Mouse (Mus musculus) neural tube, embryonic 15.5 days (tissue): ENCODE measurements around the gene Iqcj. TPM values are rescaled to one million over a fixed set of nuclear protein-coding genes. Genes with fewer than 3 reads are reported as not detected.
A peak's percentile ranks its signal among the peaks of the same experiment; 100 is the strongest.
"Not testable (repeated sequence)": the region's sequence is repeated elsewhere in the genome, so short reads cannot be mapped to it uniquely, and the experiment has no call there.

Source experiments
- ATAC-seq: fragments of 200-750 bp; cut with Nextera tagmentation; 2 replicates; pipeline ENCODE4 v1.8.0; 2017; ENCODE audit warnings: mild to moderate bottlenecking, moderate TSS enrichment, moderate library complexity; ENCODE audit not compliant: low FRiP score
- H3K27ac ChIP-seq: fragments of 300-500 bp; sonication (generic); replicated peaks from 2 replicates; pipeline ENCODE4 v1.5.1; 2015; ENCODE audit warnings: mild to moderate bottlenecking, inconsistent platforms
- H3K27me3 ChIP-seq: fragments of 300-500 bp; sonication (generic); replicated peaks from 2 replicates; pipeline ENCODE4 v1.6.1; 2015; ENCODE audit warnings: inconsistent platforms
- H3K36me3 ChIP-seq: fragments of 300-500 bp; sonication (generic); 2 replicates; pipeline ENCODE4 v1.6.1; 2015; ENCODE audit warnings: inconsistent platforms
- H3K4me1 ChIP-seq: fragments of 300-500 bp; sonication (generic); 2 replicates; pipeline ENCODE4 v1.6.1; 2015; ENCODE audit warnings: inconsistent platforms
- H3K4me2 ChIP-seq: fragments of 300-500 bp; sonication (generic); 2 replicates; pipeline ENCODE4 v1.6.1; 2015; ENCODE audit warnings: inconsistent platforms, mild to moderate bottlenecking, moderate library complexity
- H3K4me3 ChIP-seq: fragments of 300-500 bp; sonication (generic); replicated peaks from 2 replicates; pipeline ENCODE4 v1.5.1; 2015; ENCODE audit warnings: mild to moderate bottlenecking, inconsistent platforms
- H3K9ac ChIP-seq: fragments of 300-500 bp; sonication (generic); replicated peaks from 2 replicates; pipeline ENCODE4 v1.6.1; 2015; ENCODE audit warnings: mild to moderate bottlenecking, inconsistent platforms
- H3K9me3 ChIP-seq: fragments of 300-500 bp; sonication (generic); replicated peaks from 2 replicates; pipeline ENCODE4 v1.6.1; 2016; ENCODE audit warnings: inconsistent platforms
- WGBS: fragments of 180-500 bp; shearing (Covaris S2); methylation state at CpG from one replicate; pipeline ENCODE4 v1.1.7; 2015; ENCODE audit warnings: mixed read lengths; 5-methylcytosine and 5-hydroxymethylcytosine counted together
- polyA plus RNA-seq: library from polyadenylated mRNA; unstranded; fragments of >200 nt; fragmentation: Nextera tagmentation; extraction: Ambion mirVana; gene quantifications from 2 replicates; pipeline ENCODE4 v1.2.1, GENCODE M21; 2015

Gene Iqcj
- polyA plus RNA-seq, 1 experiment from 2014 or later: 0.93 TPM

DNA sequence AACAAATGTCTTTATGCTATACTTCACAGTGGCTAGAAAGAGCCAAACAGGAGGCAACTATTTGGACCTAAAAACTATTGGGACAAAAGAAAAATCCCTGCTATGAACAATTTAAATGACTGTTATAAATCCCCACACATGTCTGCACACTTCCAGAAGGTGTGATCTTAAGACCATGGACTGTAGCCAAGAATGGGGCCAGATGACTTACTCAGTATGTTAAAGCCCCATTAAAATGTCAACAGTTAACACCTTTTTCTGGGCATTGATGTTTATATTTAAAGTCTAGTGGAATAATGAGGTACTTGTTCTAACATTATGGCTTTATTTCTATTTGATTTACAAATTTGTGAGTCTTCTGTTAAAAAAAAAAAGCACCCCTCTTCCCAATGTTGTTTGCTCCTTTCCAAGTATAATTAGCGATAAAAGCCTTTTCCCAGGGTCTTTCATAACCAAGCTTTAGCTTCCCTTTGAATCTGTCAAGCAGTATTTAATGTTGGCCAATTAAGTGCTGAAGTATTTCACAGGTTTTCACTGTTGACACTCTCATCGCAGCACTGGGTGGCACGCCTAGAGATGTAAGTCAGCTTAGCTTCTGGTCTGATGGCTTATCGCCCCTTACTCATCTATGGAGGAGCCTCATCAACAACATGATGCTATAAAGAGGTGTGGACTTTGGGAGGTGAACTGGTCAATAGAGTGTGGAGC lies 204.9 kb downstream of the Iqcj start:
- Histone ChIP-seq H3K36me3 (no peaks in the 10 kb centered on the region), H3K4me1 (no peaks in the 10 kb centered on the region), H3K9ac (no peak overlapping the region), H3K27me3 (no peaks in the 10 kb centered on the region), H3K9me3 (no peaks in the 10 kb centered on the region), H3K4me3 (no peak overlapping the region), H3K27ac (no peak overlapping the region), H3K4me2 (no peak overlapping the region)
- no peak for ATAC-seq
- 65% methylated on average over 4 of the region's 4 CpGs for WGBS

DNA sequence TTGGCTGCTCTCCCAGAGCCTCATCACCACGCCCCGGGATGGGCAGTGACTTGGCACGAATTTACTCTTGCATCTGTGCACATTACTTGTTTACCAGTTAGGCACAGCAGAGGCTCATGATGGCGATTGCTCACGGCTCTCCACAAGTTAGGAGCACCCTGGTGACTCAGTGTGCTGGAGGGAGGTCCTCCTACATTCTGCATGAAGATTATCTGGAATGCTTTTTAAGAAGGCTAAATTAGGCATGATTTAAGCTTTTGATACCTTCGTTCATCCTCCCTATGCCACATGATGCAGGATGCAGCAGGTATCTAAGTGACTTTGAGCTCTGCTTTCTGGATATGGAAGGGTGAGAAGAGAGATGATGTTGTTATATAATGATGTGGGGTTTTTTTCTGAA lies 207.5 kb downstream of the Iqcj start:
- not testable (repeated sequence) for H3K4me1 ChIP-seq, H3K27ac ChIP-seq, H3K4me3 ChIP-seq, H3K9ac ChIP-seq, H3K9me3 ChIP-seq, H3K27me3 ChIP-seq, H3K4me2 ChIP-seq, H3K36me3 ChIP-seq, ATAC-seq
- WGBS: 87% methylated on average over 6 of the region's 6 CpGs

DNA sequence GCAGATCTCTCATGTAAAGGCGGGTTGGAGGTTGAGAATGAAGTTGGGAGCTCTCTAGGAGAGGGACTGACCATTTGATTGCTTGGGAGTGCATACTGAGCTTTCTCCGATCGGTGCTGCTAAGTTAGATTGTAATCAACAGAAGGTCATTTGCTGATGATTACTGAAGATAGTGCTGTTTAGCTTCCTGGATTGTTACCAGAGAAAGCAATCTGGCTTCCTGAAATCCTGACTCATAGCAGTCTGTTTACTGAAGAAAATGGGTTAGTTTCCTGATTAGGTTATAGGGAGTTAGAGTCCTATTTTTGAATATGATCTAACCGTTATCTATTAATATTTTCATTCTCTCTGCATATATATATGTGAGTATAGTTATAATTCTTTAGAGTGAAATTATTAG lies 209.3 kb downstream of the Iqcj start:
- Histone ChIP-seq H3K27ac (no peak overlapping the region), H3K9ac (no peak overlapping the region), H3K4me3 (no peak overlapping the region), H3K9me3 (no peaks in the 10 kb centered on the region), H3K4me2 (no peak overlapping the region), H3K4me1 (peaks cover 9% of the 10 kb centered on the region), H3K36me3 (no peaks in the 10 kb centered on the region), H3K27me3 (no peaks in the 10 kb centered on the region)
- no peak for ATAC-seq
- 83% methylated on average over 4 of the region's 4 CpGs for WGBS

DNA sequence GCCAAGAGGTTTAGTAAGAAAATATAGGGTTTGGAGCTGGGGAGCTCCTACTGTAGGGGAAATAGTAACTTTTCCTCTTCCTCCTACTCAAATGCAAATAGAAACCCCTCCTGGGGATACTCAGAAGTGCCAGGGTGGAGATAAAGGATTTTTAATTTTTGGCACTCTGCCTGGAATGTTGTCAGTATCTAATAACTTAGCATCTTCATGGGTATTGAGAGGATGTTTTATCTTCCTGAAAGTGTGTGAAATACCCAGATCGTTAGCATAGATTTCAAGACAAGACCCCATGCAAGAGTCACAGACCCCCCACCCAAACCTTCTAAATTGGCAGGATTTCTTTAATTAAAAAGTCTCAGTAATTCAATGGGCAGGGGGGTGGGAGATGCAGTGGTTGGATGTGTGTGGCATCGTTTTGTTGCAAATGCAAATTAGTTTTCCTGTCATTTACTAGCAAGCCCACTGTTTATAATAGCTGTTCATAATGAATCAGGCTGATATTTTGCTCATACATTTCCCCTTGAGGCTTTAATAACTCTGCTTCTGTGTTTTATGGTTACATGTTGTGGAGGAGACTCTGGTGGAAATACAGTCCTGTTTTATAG lies 213.2 kb downstream of the Iqcj start:
- peak; percentile 63; the same call in 1 of the 2 replicates for ATAC-seq
- Histone ChIP-seq H3K27me3 (no peaks in the 10 kb centered on the region), H3K4me1 (peaks cover 12% of the 10 kb centered on the region), H3K4me2 (no peak overlapping the region), H3K4me3 (no peak overlapping the region), H3K9ac (no peak overlapping the region), H3K27ac (no peak overlapping the region), H3K36me3 (no peaks in the 10 kb centered on the region), H3K9me3 (no peaks in the 10 kb centered on the region)
- 26% methylated on average over 2 of the region's 2 CpGs for WGBS

Other genes with a start within 250 kb of the Iqcj start
- 4.8 and 7.2 TPM in 2 replicates for gene Iqschfp, start within 50 bp of the Iqcj start, polyA plus RNA-seq
- 135 and 164 TPM in 2 replicates for gene Schip1, start 172.6 kb downstream of the Iqcj start, polyA plus RNA-seq